Mouse (Mus musculus) MEL (cell line): Measurements from ENCODE around the gene Fam124b.

ENCODE experiments used
- CTCF ChIP-seq, 3 experiments: IDR thresholded peaks in 2 of 3; conservative IDR thresholded peaks in 1 of 3; 2 replicates each; pipeline ENCODE4 v1.5.1; 2011 to 2012; ENCODE audit warnings: low read length in 3 of 3, low read depth in 2 of 3, mild to moderate bottlenecking in 2 of 3, improper control_type of control experiment in 1 of 3, inconsistent platforms in 1 of 3, mixed read lengths in 1 of 3, moderate library complexity in 1 of 3; ENCODE audit not compliant: control insufficient read depth in 1 of 3, insufficient read depth in 1 of 3, poor library complexity in 1 of 3, severe bottlenecking in 1 of 3
- RCOR1 ChIP-seq: IDR thresholded peaks from 2 replicates; pipeline ENCODE4 v1.6.1; 2012; ENCODE audit warnings: low read depth, mild to moderate bottlenecking, inconsistent platforms, low read length, improper control_type of control experiment
- ZMIZ1 ChIP-seq: IDR thresholded peaks from 2 replicates; pipeline ENCODE4 v1.6.1; 2012; ENCODE audit warnings: low read depth, mild to moderate bottlenecking, inconsistent platforms, low read length, improper control_type of control experiment, moderate library complexity

DNA sequence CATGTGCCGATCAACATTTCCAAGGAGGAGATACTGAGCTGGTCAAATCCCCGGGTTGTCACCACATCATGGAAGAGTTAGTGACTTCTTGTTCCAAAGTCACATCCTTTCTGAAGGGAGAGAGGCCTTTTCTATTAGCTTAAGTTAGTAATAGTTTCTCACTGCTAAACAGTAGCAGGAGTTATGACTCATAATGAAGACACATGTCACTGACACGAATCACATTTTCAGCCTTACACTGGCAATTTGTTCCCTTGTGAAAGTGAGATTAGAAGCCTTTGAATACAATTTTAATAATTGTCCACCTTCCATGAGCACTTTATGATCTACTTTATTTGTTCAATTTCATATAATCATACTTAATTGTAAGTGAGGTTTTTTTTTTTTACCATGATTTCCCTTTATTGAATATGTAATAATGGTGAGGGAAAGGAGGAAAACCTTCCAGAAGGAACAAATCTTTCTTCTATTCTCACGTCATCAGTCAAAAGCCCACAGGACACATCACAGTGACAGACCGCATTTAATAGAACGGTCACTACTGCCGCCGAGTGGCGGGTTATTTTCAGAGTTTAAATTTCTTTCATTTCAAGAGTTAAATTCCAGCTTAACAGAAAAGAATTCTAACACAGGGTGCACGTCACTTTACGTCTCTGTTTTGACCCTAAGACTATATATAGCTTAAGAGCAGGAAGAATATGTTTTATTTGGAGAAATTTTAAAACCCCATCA is 40.5 kb downstream of the Fam124b start:
- TF ChIP-seq CTCF (IDR thresholded peaks at IDR 0.05 in 2 of 3, conservative IDR thresholded peaks at IDR 0.05 in 1 of 3; ENCODE audit: control insufficient read depth in 1 of 3, insufficient read depth in 1 of 3, low read depth in 2 of 3, low read length in 3 of 3, poor library complexity in 1 of 3, severe bottlenecking in 1 of 3) (no peak), RCOR1 (no peak), ZMIZ1 (no peak)
